Mouse (Mus musculus) midbrain, embryonic 10.5 days (tissue): Measurements from ENCODE around the gene Adgrf5. TPM values are rescaled to one million over a fixed set of nuclear protein-coding genes. Genes with fewer than 3 reads are reported as not detected.

Source experiments
- DNase-seq: peaks from one replicate; pipeline ENCODE4 v3.0.0-alpha.2; 2017; ENCODE audit warnings: low spot score
- H3K27ac ChIP-seq: fragments of 300-500 bp; sonication (generic); replicated peaks from 2 replicates; pipeline ENCODE4 v1.5.1; 2016; ENCODE audit warnings: mild to moderate bottlenecking
- H3K27me3 ChIP-seq: fragments of 300-500 bp; sonication (generic); 2 replicates; pipeline ENCODE4 v1.6.1; 2016; ENCODE audit warnings: low read depth, mild to moderate bottlenecking; ENCODE audit not compliant: poor library complexity, severe bottlenecking
- H3K36me3 ChIP-seq: fragments of 300-500 bp; sonication (generic); 2 replicates; pipeline ENCODE4 v1.6.1; 2016; ENCODE audit warnings: mild to moderate bottlenecking, moderate library complexity
- H3K4me1 ChIP-seq: fragments of 300-500 bp; sonication (generic); 2 replicates; pipeline ENCODE4 v1.6.1; 2016
- H3K4me3 ChIP-seq: fragments of 300-500 bp; sonication (generic); 2 replicates; pipeline ENCODE4 v1.5.1; 2016; ENCODE audit warnings: mild to moderate bottlenecking, moderate library complexity
- H3K9me3 ChIP-seq: fragments of 300-500 bp; sonication (generic); replicated peaks from 2 replicates; pipeline ENCODE4 v1.6.1; 2016; ENCODE audit warnings: mild to moderate bottlenecking
- WGBS: fragments of 180-500 bp; shearing (Covaris S2); methylation state at CpG from one replicate; pipeline ENCODE4 v1.1.7; 2016; 5-methylcytosine and 5-hydroxymethylcytosine counted together
- polyA plus RNA-seq: library from polyadenylated mRNA; unstranded; fragments of >200 nt; fragmentation: Nextera tagmentation; extraction: Ambion mirVana; gene quantifications from 2 replicates; pipeline ENCODE4 v1.2.1, GENCODE M21; 2016

The Adgrf5 gene
- polyA plus RNA-seq, 1 experiment from 2014 or later: 6.6 TPM

DNA sequence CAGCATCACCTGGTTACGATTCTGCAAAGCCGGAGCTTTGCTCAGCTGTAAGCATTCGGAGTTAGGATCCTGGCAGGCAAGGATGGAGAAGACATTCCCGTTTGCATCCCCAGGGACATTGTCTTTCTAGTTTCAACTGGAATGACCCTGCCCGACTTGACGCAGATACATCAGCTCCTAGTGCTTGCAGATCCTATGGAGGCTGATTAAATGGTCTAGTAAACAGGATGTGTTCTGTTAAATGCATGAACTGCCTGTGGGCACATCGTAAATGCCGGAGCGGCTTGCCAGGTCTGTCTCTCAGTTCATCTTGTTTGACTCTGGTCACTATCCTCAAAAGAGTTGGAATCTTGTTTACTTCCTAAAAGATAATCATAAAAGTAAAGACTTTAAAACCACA lies 31.9 kb downstream of the Adgrf5 start:
- no peak for DNase-seq
- H3K4me3 ChIP-seq: no peak overlapping the region
- H3K27me3 ChIP-seq: no peaks in the 10 kb centered on the region
- no peaks in the 10 kb centered on the region for H3K36me3 ChIP-seq
- WGBS: 77% methylated on average over 9 of the region's 9 CpGs
- H3K4me1 ChIP-seq: peaks cover 12% of the 10 kb centered on the region
- H3K27ac ChIP-seq: no peak overlapping the region
- H3K9me3 ChIP-seq: no peaks in the 10 kb centered on the region

DNA sequence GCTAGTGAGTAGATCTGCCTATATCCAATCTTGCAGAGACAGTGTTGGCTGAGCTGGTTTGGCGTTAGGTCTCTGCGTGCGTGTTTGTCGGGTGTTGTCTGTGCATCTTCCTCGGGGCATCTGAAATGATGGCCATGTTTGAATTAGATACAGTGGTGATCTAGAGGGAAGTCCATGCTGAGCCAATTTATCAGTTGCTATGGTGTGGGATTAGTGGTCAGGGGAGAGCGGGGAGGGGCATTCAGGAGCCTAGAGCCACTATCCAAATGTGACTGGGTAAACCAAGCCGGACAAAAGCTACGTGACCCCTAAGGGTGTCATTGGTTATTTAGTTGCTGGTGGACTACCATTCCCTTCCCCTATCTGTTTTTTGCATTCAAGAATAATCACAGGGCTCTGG lies 33.4 kb downstream of the Adgrf5 start:
- Histone ChIP-seq H3K4me1 (peaks cover 16% of the 10 kb centered on the region), H3K27me3 (no peaks in the 10 kb centered on the region), H3K9me3 (no peaks in the 10 kb centered on the region), H3K36me3 (no peaks in the 10 kb centered on the region), H3K27ac (no peak overlapping the region), H3K4me3 (no peak overlapping the region)
- DNase-seq: peak; percentile 38
- WGBS: 54% methylated on average over 8 of the region's 8 CpGs

DNA sequence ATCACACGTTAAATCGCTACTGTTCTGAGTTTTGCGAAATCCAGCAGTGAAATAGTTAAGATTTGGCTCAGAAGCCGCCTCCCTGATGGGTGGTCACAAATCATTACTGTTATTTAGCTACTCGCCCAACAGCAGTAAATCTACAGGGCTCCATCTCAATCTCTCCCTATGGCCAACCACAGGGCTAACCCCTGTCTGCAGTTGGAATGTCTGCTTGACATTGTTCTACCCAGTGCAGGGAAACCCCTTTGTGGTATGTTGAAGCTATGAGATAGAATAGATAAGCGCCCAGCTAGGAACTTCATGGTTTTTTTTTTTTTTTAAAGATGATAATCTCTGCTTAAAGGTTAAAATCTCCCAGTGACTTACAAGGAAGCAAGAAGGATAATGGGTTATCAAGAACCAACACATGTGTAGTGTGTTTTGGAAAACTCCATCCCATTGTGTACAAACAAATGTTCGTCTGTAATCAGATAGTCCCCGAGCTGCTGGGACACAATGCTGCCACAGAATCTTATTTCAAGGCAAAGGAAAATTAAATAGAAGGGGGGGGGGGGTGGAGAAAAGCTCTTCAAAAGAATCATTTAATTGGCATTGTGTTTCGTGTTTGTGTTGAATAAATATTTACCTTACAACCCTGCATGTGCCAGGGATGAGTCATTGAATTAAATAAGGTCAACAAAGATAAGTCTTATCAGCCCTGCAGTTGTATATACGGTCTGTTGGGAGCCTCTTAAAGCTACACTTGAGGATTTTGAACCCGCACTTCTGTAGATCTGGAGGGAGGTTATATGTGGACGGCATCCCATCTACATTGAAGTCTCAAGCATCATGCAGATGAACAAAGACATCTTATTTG lies 35.4 kb downstream of the Adgrf5 start:
- H3K36me3 ChIP-seq: no peaks in the 10 kb centered on the region

DNA sequence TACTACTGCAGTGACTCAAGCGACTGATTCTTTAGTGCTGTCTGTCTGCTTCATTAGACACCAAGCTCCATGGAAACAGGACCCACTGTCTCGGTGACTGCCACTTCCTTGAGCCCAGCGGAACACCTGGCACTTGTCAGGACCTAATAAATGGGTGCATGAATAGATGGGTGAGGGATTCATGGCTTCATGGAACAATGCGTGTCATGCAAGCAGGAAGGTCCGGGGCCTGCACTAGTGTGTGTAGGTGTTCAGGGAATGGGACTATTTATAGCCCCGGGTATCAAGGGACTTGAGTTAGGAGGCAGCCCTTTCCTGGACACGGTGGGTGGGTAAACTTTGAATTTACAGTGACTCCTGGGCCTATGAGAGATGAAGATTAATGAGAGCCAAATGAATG lies 38.4 kb downstream of the Adgrf5 start:
- Histone ChIP-seq H3K36me3 (no peaks in the 10 kb centered on the region), H3K4me3 (no peak overlapping the region), H3K27me3 (no peaks in the 10 kb centered on the region), H3K27ac (no peak overlapping the region), H3K4me1 (peaks cover 28% of the 10 kb centered on the region), H3K9me3 (no peaks in the 10 kb centered on the region)
- no peak for DNase-seq
- WGBS: 69% methylated on average over 7 of the region's 7 CpGs

More for the DNA sequence above, 35.4 kb downstream of the Adgrf5 start:
- Histone ChIP-seq H3K4me1 (peaks cover 34% of the 10 kb centered on the region), H3K9me3 (no peaks in the 10 kb centered on the region), H3K27me3 (no peaks in the 10 kb centered on the region), H3K27ac (no peak overlapping the region), H3K4me3 (no peak overlapping the region)
- no peak for DNase-seq
- WGBS: 85% methylated on average over 12 of the region's 12 CpGs

DNA sequence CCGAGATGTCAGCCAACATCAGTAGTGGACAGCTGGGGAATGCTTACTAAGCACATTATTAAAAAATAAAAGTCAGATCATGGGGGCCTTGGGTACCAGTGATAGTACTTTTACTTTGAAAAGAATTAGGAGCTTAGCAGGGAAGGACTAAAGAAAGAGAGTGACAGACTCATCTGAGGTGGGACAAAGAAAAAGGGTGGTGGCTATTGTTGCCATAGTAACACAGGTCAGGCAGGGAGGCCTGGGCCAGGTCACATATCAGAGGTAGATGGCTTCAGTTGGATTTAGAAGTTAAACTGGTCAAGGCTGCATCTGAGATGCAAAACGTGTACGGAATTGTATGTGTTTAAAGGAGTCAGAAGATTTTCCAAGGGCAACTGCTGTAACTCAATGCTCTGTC lies 38.9 kb downstream of the Adgrf5 start:
- 52% methylated on average over 3 of the region's 3 CpGs for WGBS
- H3K27me3 ChIP-seq: no peaks in the 10 kb centered on the region
- H3K36me3 ChIP-seq: no peaks in the 10 kb centered on the region
- H3K9me3 ChIP-seq: no peaks in the 10 kb centered on the region
- peak; percentile 26 for DNase-seq
- no peak overlapping the region for H3K4me3 ChIP-seq
- H3K27ac ChIP-seq: no peak overlapping the region
- H3K4me1 ChIP-seq: peaks cover 23% of the 10 kb centered on the region

DNA sequence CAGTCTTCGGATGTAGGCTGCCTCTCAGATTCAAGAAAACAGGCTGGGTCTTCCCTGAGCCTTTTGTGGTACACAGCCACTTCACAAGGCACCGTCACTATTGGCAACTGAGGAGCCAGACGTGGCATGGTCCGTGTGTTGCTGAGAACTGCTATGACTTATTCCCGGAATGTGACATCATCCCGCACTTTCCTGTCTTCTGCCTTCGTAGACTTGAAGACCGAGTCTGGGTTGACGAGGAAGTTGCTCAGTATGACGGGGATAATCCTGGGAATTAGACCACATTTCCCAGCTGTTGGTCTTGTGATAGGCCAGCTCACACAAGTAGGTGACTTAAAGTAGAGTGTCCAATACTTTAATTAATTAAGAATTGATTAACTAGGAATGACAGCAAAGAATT lies 40.2 kb downstream of the Adgrf5 start:
- 69% methylated on average over 10 of the region's 10 CpGs for whole genome bisulfite sequencing

DNA sequence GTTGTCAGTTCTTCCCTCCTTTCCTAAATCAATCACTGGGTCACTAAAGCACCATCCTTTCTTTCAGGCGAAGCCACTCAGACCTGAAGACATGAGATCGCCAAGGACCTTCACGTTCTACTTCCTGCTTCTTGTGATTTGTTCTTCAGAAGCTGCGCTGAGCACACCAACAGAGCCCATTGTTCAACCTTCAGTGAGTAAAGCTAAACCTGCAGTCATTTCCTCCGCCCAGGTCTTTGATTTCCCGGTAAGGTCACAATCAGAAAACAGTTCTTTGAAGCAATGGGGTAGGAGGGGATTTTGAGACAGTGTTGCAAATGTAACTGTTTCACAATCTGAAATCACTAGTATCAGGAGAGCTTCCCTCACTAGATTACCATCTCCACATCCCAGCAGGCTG lies 43.6 kb downstream of the Adgrf5 start:
- no peaks in the 10 kb centered on the region for H3K36me3 ChIP-seq
- H3K27ac ChIP-seq: no peak overlapping the region
- H3K9me3 ChIP-seq: no peaks in the 10 kb centered on the region
- peaks cover 17% of the 10 kb centered on the region for H3K4me1 ChIP-seq
- H3K4me3 ChIP-seq: no peak overlapping the region
- H3K27me3 ChIP-seq: no peaks in the 10 kb centered on the region
- no peak for DNase-seq
- WGBS: 58% methylated on average over 6 of the region's 6 CpGs

More for the DNA sequence above, 40.2 kb downstream of the Adgrf5 start:
- DNase-seq: no peak
- no peak overlapping the region for H3K4me3 ChIP-seq
- no peaks in the 10 kb centered on the region for H3K9me3 ChIP-seq
- H3K4me1 ChIP-seq: peaks cover 22% of the 10 kb centered on the region
- no peaks in the 10 kb centered on the region for H3K36me3 ChIP-seq
- H3K27ac ChIP-seq: no peak overlapping the region
- H3K27me3 ChIP-seq: no peaks in the 10 kb centered on the region

DNA sequence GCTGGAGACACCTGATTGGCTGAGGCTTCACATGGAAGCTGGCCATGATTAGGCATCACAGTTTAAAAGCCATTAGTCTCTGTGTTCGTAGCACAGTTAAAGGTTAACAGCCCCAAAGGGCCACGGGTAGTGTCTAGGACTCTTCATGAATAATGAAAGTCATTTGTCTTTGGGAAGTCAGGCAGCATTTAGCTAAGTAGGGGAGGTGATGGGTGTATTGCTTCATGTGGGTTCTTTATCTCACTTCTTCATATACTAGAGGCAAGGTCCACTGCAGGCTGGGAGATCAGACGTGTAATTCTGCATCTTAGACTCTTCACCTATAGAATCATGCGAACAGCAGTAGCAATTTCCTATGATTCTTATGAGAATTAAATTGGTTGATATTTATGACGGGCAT lies 44.2 kb downstream of the Adgrf5 start:
- Histone ChIP-seq H3K9me3 (no peaks in the 10 kb centered on the region), H3K27ac (no peak overlapping the region), H3K36me3 (no peaks in the 10 kb centered on the region), H3K4me1 (peaks cover 11% of the 10 kb centered on the region), H3K4me3 (no peak overlapping the region), H3K27me3 (no peaks in the 10 kb centered on the region)
- WGBS: 87% methylated on average over 5 of the region's 5 CpGs
- no peak for DNase-seq

DNA sequence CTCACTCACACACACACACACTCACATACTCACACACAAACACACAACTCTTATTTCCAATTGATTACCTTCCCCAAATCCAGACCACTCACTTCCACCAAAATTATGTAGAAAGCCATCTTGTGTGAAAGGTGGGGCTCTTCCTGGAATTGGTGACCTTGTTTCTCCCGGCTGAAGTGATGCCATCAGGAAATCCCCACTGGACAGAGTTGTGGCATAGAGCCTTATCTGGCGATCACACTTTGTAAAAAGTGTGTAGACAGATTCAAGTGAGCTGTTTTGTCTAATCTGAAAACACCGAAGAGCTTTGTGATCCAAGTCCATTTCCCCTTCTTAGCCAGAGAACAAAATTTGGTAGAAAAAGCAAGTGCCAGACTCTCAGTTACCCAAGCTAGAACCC lies 46.1 kb downstream of the Adgrf5 start:
- DNase-seq: no peak
- WGBS: 89% methylated on average over 3 of the region's 3 CpGs
- no peaks in the 10 kb centered on the region for H3K36me3 ChIP-seq
- H3K27ac ChIP-seq: no peak overlapping the region
- no peaks in the 10 kb centered on the region for H3K4me1 ChIP-seq
- no peak overlapping the region for H3K4me3 ChIP-seq
- no peaks in the 10 kb centered on the region for H3K27me3 ChIP-seq
- no peaks in the 10 kb centered on the region for H3K9me3 ChIP-seq

DNA sequence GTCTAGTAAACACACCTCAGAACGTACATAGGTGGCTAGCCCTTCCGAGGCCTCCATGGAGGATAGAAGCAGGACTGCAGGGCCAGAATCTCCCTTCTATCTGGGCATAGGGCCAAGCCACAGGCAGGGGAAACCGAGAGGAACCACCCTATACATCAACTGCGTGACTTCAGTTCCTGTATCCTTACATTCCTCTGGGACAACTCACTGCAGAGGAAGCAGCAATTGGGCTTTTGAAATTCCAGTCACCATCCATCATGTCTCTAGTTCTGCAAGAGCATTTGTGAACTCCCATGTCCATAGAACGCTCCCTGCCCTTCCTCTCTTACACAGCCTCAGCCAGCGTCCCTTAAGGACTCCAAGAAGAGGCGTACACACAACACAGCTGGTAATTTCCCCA lies 47.3 kb downstream of the Adgrf5 start:
- Histone ChIP-seq H3K27me3 (no peaks in the 10 kb centered on the region), H3K4me3 (no peak overlapping the region), H3K36me3 (no peaks in the 10 kb centered on the region), H3K9me3 (no peaks in the 10 kb centered on the region), H3K27ac (no peak overlapping the region), H3K4me1 (no peaks in the 10 kb centered on the region)
- 86% methylated on average over 7 of the region's 7 CpGs for WGBS
- no peak for DNase-seq

DNA sequence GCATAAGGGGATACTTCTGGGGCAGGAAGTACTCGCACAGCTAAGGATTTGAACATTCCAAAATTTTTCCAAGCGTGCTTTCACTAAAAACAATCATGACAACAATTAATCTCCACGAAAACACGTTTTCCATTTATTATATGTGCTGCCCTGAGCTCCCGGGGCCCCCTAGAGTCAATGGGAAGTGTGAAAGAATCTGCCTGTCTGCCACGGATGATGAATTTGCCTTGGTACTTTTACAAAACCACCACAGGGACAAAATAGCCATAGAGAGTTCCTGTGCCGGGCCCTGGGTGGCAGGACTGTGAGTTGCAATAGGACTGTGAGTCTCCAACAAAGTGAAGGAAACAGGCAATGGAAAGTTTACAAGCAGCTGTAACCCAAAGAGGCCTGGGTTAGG lies 52.9 kb downstream of the Adgrf5 start:
- 83% methylated on average over 7 of the region's 7 CpGs for WGBS
- H3K4me1 ChIP-seq: no peaks in the 10 kb centered on the region
- no peak overlapping the region for H3K27ac ChIP-seq
- no peaks in the 10 kb centered on the region for H3K9me3 ChIP-seq
- H3K27me3 ChIP-seq: no peaks in the 10 kb centered on the region
- no peak overlapping the region for H3K4me3 ChIP-seq
- no peaks in the 10 kb centered on the region for H3K36me3 ChIP-seq
- DNase-seq: no peak

DNA sequence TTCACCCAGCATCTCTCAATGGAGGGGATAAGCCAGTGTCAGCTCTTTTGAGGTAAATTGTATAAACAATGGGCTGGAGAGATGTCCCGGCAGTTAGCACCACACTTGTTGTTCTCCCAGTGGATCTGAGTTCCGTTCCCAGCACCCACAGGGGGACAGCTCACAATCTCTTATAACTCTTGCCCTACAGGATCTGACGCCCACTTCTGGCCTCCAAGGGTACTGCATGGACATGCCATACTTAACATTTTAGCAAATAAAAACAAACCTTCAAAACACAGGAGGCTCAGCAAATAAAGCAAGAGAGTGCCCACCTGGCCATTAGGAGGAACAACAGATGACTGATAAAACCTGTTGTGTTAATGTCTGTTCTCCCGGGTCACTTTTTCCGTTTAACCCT lies 59.0 kb downstream of the Adgrf5 start:
- WGBS: 86% methylated on average over 5 of the region's 5 CpGs
- Histone ChIP-seq H3K9me3 (no peaks in the 10 kb centered on the region), H3K4me1 (no peaks in the 10 kb centered on the region), H3K4me3 (no peak overlapping the region), H3K36me3 (no peaks in the 10 kb centered on the region), H3K27me3 (no peaks in the 10 kb centered on the region), H3K27ac (no peak overlapping the region)
- no peak for DNase-seq

DNA sequence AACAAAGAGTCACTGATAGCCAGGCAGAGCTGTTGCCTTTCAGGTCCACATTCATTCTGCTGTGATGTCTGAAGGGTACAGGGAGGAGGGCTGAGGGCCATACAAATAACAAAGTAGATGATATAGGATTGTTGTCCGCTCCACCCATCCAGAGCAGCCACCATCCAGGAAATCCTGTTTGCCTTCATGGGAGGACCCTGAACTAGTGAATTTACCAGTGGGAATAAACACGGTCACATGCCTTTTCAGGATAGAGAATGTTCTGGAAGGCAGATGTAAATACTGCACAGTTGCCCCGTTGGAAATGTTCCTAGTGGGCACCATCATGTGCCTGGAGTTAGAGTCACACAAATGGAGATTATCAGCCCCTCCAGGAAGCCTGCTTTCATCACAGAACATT lies 60.1 kb downstream of the Adgrf5 start:
- H3K9me3 ChIP-seq: no peaks in the 10 kb centered on the region
- no peaks in the 10 kb centered on the region for H3K4me1 ChIP-seq
- 82% methylated on average over 3 of the region's 3 CpGs for WGBS
- no peaks in the 10 kb centered on the region for H3K27me3 ChIP-seq
- H3K36me3 ChIP-seq: no peaks in the 10 kb centered on the region
- DNase-seq: no peak
- H3K4me3 ChIP-seq: no peak overlapping the region
- H3K27ac ChIP-seq: no peak overlapping the region
